Mouse (Mus musculus) CH12.LX (cell line): Measurements from ENCODE around the gene Hist1h2bk. TPM values are rescaled to one million over a fixed set of nuclear protein-coding genes. Genes with fewer than 3 reads are reported as not detected.

Source experiments
- DNase-seq: peaks from one replicate; pipeline ENCODE4 v3.0.0-alpha.2; 2013; ENCODE audit errors: extremely low read depth
- H3K27ac ChIP-seq: 2 replicates; pipeline ENCODE4 v1.5.1; 2012; ENCODE audit warnings: low read depth, mild to moderate bottlenecking, control low read depth, moderate library complexity; ENCODE audit not compliant: insufficient read depth
- H3K27me3 ChIP-seq: replicated peaks from 2 replicates; pipeline ENCODE3; 2012; ENCODE audit warnings: inconsistent platforms
- H3K36me3 ChIP-seq, 2 experiments: replicated peaks in 1 of 2; 2 replicates each; pipeline versions ENCODE3 to v1.6.1; 2012; ENCODE audit warnings: inconsistent platforms in 1 of 2, low read length in 1 of 2, mild to moderate bottlenecking in 1 of 2, mixed read lengths in 1 of 2, moderate library complexity in 1 of 2; ENCODE audit not compliant: control insufficient read depth in 1 of 2, insufficient read depth in 1 of 2
- H3K4me1 ChIP-seq, 2 experiments: 2 replicates each; pipeline ENCODE4 v1.6.1; 2012; ENCODE audit warnings: inconsistent platforms in 1 of 2, moderate library complexity in 1 of 2; ENCODE audit not compliant: insufficient read depth in 2 of 2, control insufficient read depth in 1 of 2
- H3K4me2 ChIP-seq: 2 replicates; pipeline ENCODE4 v1.6.1; 2012; ENCODE audit warnings: low read depth, mild to moderate bottlenecking, control low read depth; ENCODE audit not compliant: poor library complexity, insufficient read depth, severe bottlenecking
- H3K4me3 ChIP-seq, 3 experiments: fragments of 150-350 bp in 1 of 3; sonication (generic) in 1 of 3; replicated peaks in 1 of 3; 2 replicates each; pipeline versions ENCODE3 to v1.5.1; 2011 to 2012; ENCODE audit warnings: low read depth in 2 of 3, low read length in 2 of 3, mild to moderate bottlenecking in 2 of 3, moderate library complexity in 2 of 3, control low read depth in 1 of 3, improper control_type of control experiment in 1 of 3, inconsistent platforms in 1 of 3, mixed read lengths in 1 of 3; ENCODE audit not compliant: poor library complexity in 1 of 3
- H3K79me2 ChIP-seq: replicated peaks from 2 replicates; pipeline ENCODE4 v1.6.1; 2012; ENCODE audit warnings: mild to moderate bottlenecking, moderate library complexity; ENCODE audit not compliant: control insufficient read depth, poor library complexity, insufficient read depth, severe bottlenecking; ENCODE audit errors: extremely low read depth
- H3K9ac ChIP-seq: 2 replicates; pipeline ENCODE4 v1.6.1; 2012; ENCODE audit warnings: low read depth, mild to moderate bottlenecking, control low read depth, moderate library complexity; ENCODE audit not compliant: insufficient read depth
- H3K9me3 ChIP-seq: replicated peaks from 2 replicates; pipeline ENCODE3; 2012; ENCODE audit warnings: low read length, inconsistent platforms, mixed read lengths
- BHLHE40 ChIP-seq: IDR thresholded peaks from 2 replicates; pipeline ENCODE4 v1.6.1; 2011; ENCODE audit warnings: mild to moderate bottlenecking, low read depth, low read length, improper control_type of control experiment
- E2F4 ChIP-seq: IDR thresholded peaks from 2 replicates; pipeline ENCODE4 v1.6.1; 2011; ENCODE audit warnings: low read depth, low read length, improper control_type of control experiment; ENCODE audit not compliant: insufficient replicate concordance
- ELF1 ChIP-seq: IDR thresholded peaks from 2 replicates; pipeline ENCODE4 v1.6.1; 2014; ENCODE audit warnings: low read depth, mild to moderate bottlenecking, inconsistent platforms, low read length, improper control_type of control experiment
- IRF4 ChIP-seq: IDR thresholded peaks from 2 replicates; pipeline ENCODE4 v1.6.1; 2014; ENCODE audit warnings: low read depth, mild to moderate bottlenecking, inconsistent platforms, low read length, improper control_type of control experiment
- JUN ChIP-seq: IDR thresholded peaks from 2 replicates; pipeline ENCODE4 v1.6.1; 2011; ENCODE audit warnings: low read depth, mild to moderate bottlenecking, low read length, improper control_type of control experiment, moderate library complexity; ENCODE audit not compliant: insufficient read depth
- JUND ChIP-seq: conservative IDR thresholded peaks from 2 replicates; pipeline ENCODE4 v1.6.1; 2011; ENCODE audit warnings: low read depth, low read length, improper control_type of control experiment
- KAT2A ChIP-seq: IDR thresholded peaks from 2 replicates; pipeline ENCODE4 v1.6.1; 2012; ENCODE audit warnings: low read length, improper control_type of control experiment, inconsistent platforms; ENCODE audit not compliant: insufficient replicate concordance
- MAFK ChIP-seq: IDR thresholded peaks from 2 replicates; pipeline ENCODE4 v1.6.1; 2011; ENCODE audit warnings: low read length, improper control_type of control experiment; ENCODE audit not compliant: insufficient replicate concordance
- NRF1 ChIP-seq: IDR thresholded peaks from 2 replicates; pipeline ENCODE4 v1.6.1; 2014; ENCODE audit warnings: low read depth, mild to moderate bottlenecking, inconsistent platforms, low read length, improper control_type of control experiment, moderate library complexity
- RCOR1 ChIP-seq: conservative IDR thresholded peaks from 2 replicates; pipeline ENCODE4 v1.6.1; 2012; ENCODE audit warnings: low read depth, mild to moderate bottlenecking, inconsistent platforms, low read length, improper control_type of control experiment
- SIN3A ChIP-seq: IDR thresholded peaks from 2 replicates; pipeline ENCODE4 v1.6.1; 2012; ENCODE audit warnings: low read length, improper control_type of control experiment, inconsistent platforms
- TBP ChIP-seq: conservative IDR thresholded peaks from 2 replicates; pipeline ENCODE4 v1.6.1; 2011; ENCODE audit warnings: low read depth, low read length, improper control_type of control experiment
- USF2 ChIP-seq: conservative IDR thresholded peaks from 2 replicates; pipeline ENCODE4 v1.6.1; 2011; ENCODE audit warnings: low read depth, low read length, improper control_type of control experiment
- ZC3H11A ChIP-seq: IDR thresholded peaks from 2 replicates; pipeline ENCODE4 v1.6.1; 2012; ENCODE audit warnings: low read depth, mild to moderate bottlenecking, inconsistent platforms, low read length, improper control_type of control experiment
- ZNF384 ChIP-seq: IDR thresholded peaks from 2 replicates; pipeline ENCODE4 v1.6.1; 2012; ENCODE audit warnings: low read depth, low read length, improper control_type of control experiment, inconsistent platforms
- dilution Hi-C: fragments of 300-500 bp; cut with MboI; formaldehyde crosslinking; loops from 2 replicates; pipeline ENCODE4 v1.14.3; 2020; ENCODE audit warnings: low sequenced_read_pairs; ENCODE audit not compliant: extremely low pct_unique_long_range_greater_than_20kb, extremely low pct_ligation_motif_present
- in situ Hi-C: fragments of 300-500 bp; cut with MboI; formaldehyde crosslinking; loops from 3 replicates; pipeline ENCODE4 v1.14.3; 2019; ENCODE audit warnings: low sequenced_read_pairs, low pct_ligation_motif_present, low pct_unique_long_range_greater_than_20kb, mixed read lengths
- polyA plus RNA-seq: library from polyadenylated mRNA; unstranded; fragments of >175 nt; gene quantifications from 2 replicates; pipeline ENCODE4 v1.2.1, GENCODE M21; 2012; ENCODE audit warnings: low read depth; ENCODE audit not compliant: insufficient read length
- total RNA-seq, 2 experiments: library from RNA; depleted of rRNA; stranded (reverse); fragments of 300-350 nt in 1 of 2; fragments of >200 nt in 1 of 2; gene quantifications; 2 replicates each; pipeline ENCODE4 v1.2.3; 2012 to 2014

The Hist1h2bk gene
- total and polyA plus RNA-seq, 3 experiments = 8.1 to 2,636 (median 47.2) TPM

DNA sequence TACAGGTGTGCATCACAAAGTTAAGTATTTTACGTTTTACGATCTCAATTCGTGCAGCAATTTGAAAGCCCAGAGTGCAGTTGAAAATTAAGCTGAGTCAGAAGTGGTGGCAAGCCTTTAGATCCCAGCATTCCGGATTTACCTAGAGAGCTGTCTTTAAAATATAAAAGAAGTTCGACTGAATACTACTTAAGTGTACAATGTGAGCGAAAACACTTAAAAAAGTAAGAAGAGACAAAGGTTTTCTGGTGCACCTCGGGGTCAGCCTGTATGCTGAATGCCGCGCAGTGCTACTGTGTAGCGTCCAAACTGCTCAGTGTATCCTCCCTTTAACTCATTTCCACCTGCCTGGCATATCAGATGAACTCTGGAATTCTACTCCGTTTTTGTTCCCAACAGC is 14.1 kb upstream of the Hist1h2bk start:
- in situ Hi-C loops (loop anchor here (5.0 to 25.0 kb wide), 3 partner anchors 44 to 847 kb away; partner anchors contain the start of genes Trim27 and Zkscan3), dilution Hi-C loops (no loop called here)
- H3K4me3 ChIP-seq = peak overlapping the region; percentile 67 to 72 (median 68)
- no peaks in the 10 kb centered on the region for H3K9me3 ChIP-seq
- H3K36me3 ChIP-seq = no peaks in the 10 kb centered on the region
- TF ChIP-seq JUND (no peak), BHLHE40 (no peak), JUN (no peak), IRF4 (no peak), MAFK (peak; percentile 70), SIN3A (0 out of 2 replicates have a peak, but pooled peaks have one; percentile 41)
- H3K27ac ChIP-seq = peak overlapping the region; percentile 52
- H3K9ac ChIP-seq = peak overlapping the region; percentile 92
- H3K4me1 ChIP-seq = peaks cover 0 to under 1% of the 10 kb centered on the region in 2 experiments; a peak in 2 of 4 replicates
- no peak for DNase-seq
- H3K79me2 ChIP-seq = no peaks in the 10 kb centered on the region
- H3K4me2 ChIP-seq = peak overlapping the region; percentile 91
- peaks cover 13% of the 10 kb centered on the region for H3K27me3 ChIP-seq

GRCm38 (mm10) chr13:22022241-22022640 is 13.4 kb upstream of the Hist1h2bk start:
- peak overlapping the region; percentile 92 for H3K9ac ChIP-seq
- H3K79me2 ChIP-seq = no peaks in the 10 kb centered on the region
- no peaks in the 10 kb centered on the region for H3K36me3 ChIP-seq
- H3K4me2 ChIP-seq = peak overlapping the region; percentile 91
- peak; percentile 92 for TF ChIP-seq ZNF384
- peak; percentile 95 for TF ChIP-seq ELF1
- no peak for TF ChIP-seq ZC3H11A
- TF ChIP-seq NRF1 = peak; percentile 34; the same call in 1 of the 2 replicates
- TF ChIP-seq TBP = peak; percentile 100
- peak; percentile 98 for TF ChIP-seq MAFK
- peak; percentile 81; the same call in 1 of the 2 replicates for TF ChIP-seq E2F4
- no peak for TF ChIP-seq KAT2A
- TF ChIP-seq RCOR1 = no peak
- TF ChIP-seq USF2 = no peak
- in situ Hi-C loops (loop anchor here (5.0 to 25.0 kb wide), 3 partner anchors 45 to 847 kb away; partner anchors contain the start of genes Trim27 and Zkscan3), dilution Hi-C loops (no loop called here)
- peak overlapping the region; percentile 67 to 72 (median 68) for H3K4me3 ChIP-seq
- DNase-seq = peak; percentile 96
- H3K4me1 ChIP-seq = no peaks in the 10 kb centered on the region; a peak in 1 of 4 replicates
- H3K27ac ChIP-seq = peak overlapping the region; percentile 52; the same call in 1 of the 2 replicates
- H3K27me3 ChIP-seq = peaks cover 13% of the 10 kb centered on the region
- H3K9me3 ChIP-seq = no peaks in the 10 kb centered on the region
